Mouse (Mus musculus): ENCODE measurements at regions not wholly inside any gene's neighbourhood (a gene's known extent, or its start where the extent isn't known, plus 50 kb on each side); places are given as distances from the start of the nearest gene placed in this dataset.
"Not testable (repeated sequence)": the region's sequence is repeated elsewhere in the genome, so short reads cannot be mapped to it uniquely, and the experiment has no call there.

GRCm38 (mm10) chr4:23010346-23010745, 522.2 kb upstream of the Pou3f2 start:
- intact Hi-C loops (cut with DNase I), result no loop called here

GRCm38 (mm10) chr4:23009196-23009595, 521.0 kb upstream of the Pou3f2 start:
- DNase-seq (ENCODE audit: low spot score in 2 of 2); intact Hi-C loops (cut with DNase I): not testable (repeated sequence)

More at GRCm38 (mm10) chr4:23010346-23010745, 522.2 kb upstream of the Pou3f2 start:
- DNase-seq (ENCODE audit: low spot score in 2 of 2), result no peak

GRCm38 (mm10) chr4:22998994-22999393, 510.8 kb upstream of the Pou3f2 start:
- intact Hi-C loops (cut with DNase I), result no loop called here
- no peak for DNase-seq (ENCODE audit: low spot score in 2 of 2)

GRCm38 (mm10) chr4:22997198-22997985, 509.2 kb upstream of the Pou3f2 start:
- intact Hi-C loops (cut with DNase I), result no loop called here
- DNase-seq (ENCODE audit: low spot score in 2 of 2), result no peak

GRCm38 (mm10) chr4:22986763-22987468, 498.8 kb upstream of the Pou3f2 start:
- intact Hi-C loops (cut with DNase I), result no loop called here
- no peak for DNase-seq (ENCODE audit: low spot score in 2 of 2)

- peak in 1 of 2 experiments; percentile 6 for DNase-seq (ENCODE audit: low spot score in 2 of 2)
- intact Hi-C loops (cut with DNase I), result no loop called here
These were observed 485.5 kb upstream of the Pou3f2 start for GRCm38 (mm10) chr4:22973585-22974116.

GRCm38 (mm10) chr4:22972784-22973584, 484.8 kb upstream of the Pou3f2 start:
- intact Hi-C loops (cut with DNase I), result no loop called here
- peak in 1 of 2 experiments; percentile 13 for DNase-seq (ENCODE audit: low spot score in 2 of 2)

GRCm38 (mm10) chr4:22971127-22971526, 483.0 kb upstream of the Pou3f2 start:
- DNase-seq (ENCODE audit: low spot score in 2 of 2), result peak in 1 of 2 experiments; percentile 51
- intact Hi-C loops (cut with DNase I), result no loop called here

GRCm38 (mm10) chr4:22970495-22970894, 482.3 kb upstream of the Pou3f2 start:
- intact Hi-C loops (cut with DNase I), result no loop called here
- no peak for DNase-seq (ENCODE audit: low spot score in 2 of 2)

GRCm38 (mm10) chr4:22949422-22949821, 461.3 kb upstream of the Pou3f2 start:
- DNase-seq (ENCODE audit: low spot score in 2 of 2), result no peak
- intact Hi-C loops (cut with DNase I), result no loop called here

- intact Hi-C loops (cut with DNase I), result no loop called here
- no peak for DNase-seq (ENCODE audit: low spot score in 2 of 2)
These were observed 460.7 kb upstream of the Pou3f2 start for GRCm38 (mm10) chr4:22948880-22949279.

GRCm38 (mm10) chr4:22946788-22947406, 458.7 kb upstream of the Pou3f2 start:
- intact Hi-C loops (cut with DNase I), result no loop called here
- DNase-seq (ENCODE audit: low spot score in 2 of 2), result no peak

- DNase-seq (ENCODE audit: low spot score in 2 of 2), result no peak
These were observed 450.1 kb upstream of the Pou3f2 start for GRCm38 (mm10) chr4:22938302-22938701.

GRCm38 (mm10) chr4:22924181-22924580, 436.0 kb upstream of the Pou3f2 start:
- intact Hi-C loops (cut with DNase I), result loop anchor here (5.0 kb wide), 1 partner anchor 427 kb away; no protein-coding TSS in a partner anchor

More at GRCm38 (mm10) chr4:22938302-22938701, 450.1 kb upstream of the Pou3f2 start:
- intact Hi-C loops (cut with DNase I), result no loop called here

GRCm38 (mm10) chr4:22914886-22915285, 426.7 kb upstream of the Pou3f2 start:
- peak; percentile 18 to 28 for DNase-seq (ENCODE audit: low spot score in 2 of 2)
- intact Hi-C loops (cut with DNase I), result no loop called here

More at GRCm38 (mm10) chr4:22924181-22924580, 436.0 kb upstream of the Pou3f2 start:
- DNase-seq (ENCODE audit: low spot score in 2 of 2), result peak; percentile 41 to 77

GRCm38 (mm10) chr4:22892694-22893046, 404.5 kb upstream of the Pou3f2 start:
- intact Hi-C loops (cut with DNase I), result no loop called here
- DNase-seq (ENCODE audit: low spot score in 2 of 2), result no peak

GRCm38 (mm10) chr4:22891974-22892693, 404.0 kb upstream of the Pou3f2 start:
- DNase-seq (ENCODE audit: low spot score in 2 of 2), result no peak
- intact Hi-C loops (cut with DNase I), result no loop called here

GRCm38 (mm10) chr4:22880692-22881091, 392.5 kb upstream of the Pou3f2 start:
- no peak for DNase-seq (ENCODE audit: low spot score in 2 of 2)
- intact Hi-C loops (cut with DNase I), result no loop called here

- intact Hi-C loops (cut with DNase I), result no loop called here
- no peak for DNase-seq (ENCODE audit: low spot score in 2 of 2)
These were observed 387.2 kb upstream of the Pou3f2 start for GRCm38 (mm10) chr4:22875392-22875791.
